Comparison of ENCODE assay signal across 8 mouse cellular contexts in the genomic region with DNA sequence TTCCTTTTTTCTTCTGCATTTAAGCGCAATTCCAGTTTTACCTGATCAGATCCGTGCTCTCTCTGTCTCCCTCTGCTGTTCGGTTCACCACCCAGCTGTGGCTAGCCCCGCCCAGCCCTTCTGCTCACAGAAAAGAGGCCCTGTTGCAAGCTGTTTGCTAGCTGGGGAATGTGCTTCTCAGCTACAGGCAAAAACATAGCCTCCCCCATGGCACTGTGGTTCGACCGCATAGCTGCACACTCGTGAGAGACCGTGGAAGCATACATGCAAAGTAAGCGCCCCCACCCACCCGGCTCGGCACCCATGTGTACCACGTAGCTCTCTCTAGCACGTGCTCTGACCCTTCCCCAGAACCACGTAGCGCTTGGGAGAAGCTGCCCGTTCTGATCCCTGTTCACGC. TPM values are rescaled to one million over a fixed set of nuclear protein-coding genes. Genes with fewer than 3 reads are reported as not detected.
DNase-seq lines count a peak whose midpoint lies in the region; ATAC-seq and TF ChIP-seq lines count a peak whose summit lies in the region.

No protein-coding gene starts in this region.

- H3K4me2 ChIP-seq in forebrain, embryonic 11.5 days (ENCODE audit: low read depth, low read length, severe bottlenecking): no peak overlapping the region

- H3K9me3 ChIP-seq in forebrain, embryonic 11.5 days (ENCODE audit: control insufficient read depth, low read length): no peaks in the 10 kb centered on the region
- H3K9me3 ChIP-seq in hindbrain, embryonic 10.5 days: no peaks in the 10 kb centered on the region

- ATAC-seq in cerebellum, adult (ENCODE audit: insufficient number of reproducible peaks, low FRiP score, low TSS enrichment): 0 out of 2 replicates have a peak, but pooled peaks have one; percentile 58
- ATAC-seq in forebrain, embryonic 11.5 days (replicated peaks; ENCODE audit: low FRiP score): peak; percentile 61; the same call in 1 of the 2 replicates
- peak; percentile 46; the same call in 1 of the 2 replicates for ATAC-seq in neutrophil, adult 5-6 weeks (ENCODE audit: extremely low read depth, insufficient number of reproducible peaks, low FRiP score, poor library complexity, severe bottlenecking)

- no peaks in the 10 kb centered on the region for H3K27me3 ChIP-seq in forebrain, embryonic 11.5 days (ENCODE audit: control insufficient read depth, insufficient read depth, low read length)
- H3K27me3 ChIP-seq in hindbrain, embryonic 10.5 days (ENCODE audit: insufficient read depth, poor library complexity, severe bottlenecking): peaks cover 3% of the 10 kb centered on the region; the same call in 1 of the 2 replicates

- 49% methylated on average over 17 of the region's 17 CpGs for WGBS in forebrain, embryonic 11.5 days
- WGBS in hindbrain, embryonic 10.5 days: 50% methylated on average over 17 of the region's 17 CpGs
- WGBS in lung, adult 2 months: 20% methylated on average over 17 of the region's 17 CpGs

- DNase-seq in Muller cell, postnatal 12 days (ENCODE audit: inconsistent ontology term): peak; percentile 52
- peak; percentile 81 for DNase-seq in forebrain, embryonic 11.5 days (ENCODE audit: low spot score)
- DNase-seq in hindbrain, embryonic 10.5 days (ENCODE audit: low spot score): peak; percentile 61
- peak; percentile 30 to 56 for DNase-seq in layer of hippocampus, adult 8-10 months (ENCODE audit: low spot score in 2 of 2)
- DNase-seq in lung, adult 2 months: peak; percentile 55
- DNase-seq in thymus, postnatal 25 days: peak; percentile 69

- no peak overlapping the region for H3K27ac ChIP-seq in forebrain, embryonic 11.5 days (ENCODE audit: low read depth, low read length)
- peak overlapping the region; percentile 82 for H3K27ac ChIP-seq in hindbrain, embryonic 10.5 days

- H3K4me3 ChIP-seq in forebrain, embryonic 11.5 days (ENCODE audit: low read depth, low read length): no peak overlapping the region
- H3K4me3 ChIP-seq in hindbrain, embryonic 10.5 days: no peak overlapping the region
- H3K4me3 ChIP-seq in lung, adult 2 months (replicated peaks; ENCODE audit: extremely low read depth, low read depth, low read length): peak overlapping the region; percentile 53

- peaks cover 11% of the 10 kb centered on the region for H3K4me1 ChIP-seq in forebrain, embryonic 11.5 days (replicated peaks; ENCODE audit: control insufficient read depth, insufficient read depth, low read length)
- H3K4me1 ChIP-seq in hindbrain, embryonic 10.5 days (replicated peaks): peaks cover 42% of the 10 kb centered on the region
- no peaks in the 10 kb centered on the region; the same call in 1 of the 2 replicates for H3K4me1 ChIP-seq in lung, adult 2 months (ENCODE audit: control insufficient read depth, insufficient read depth, low read length)

- peak; percentile 77 for TF ChIP-seq CTCF in lung, adult 2 months (IDR thresholded peaks at IDR 0.05; ENCODE audit: insufficient read depth, low read length)

- TF ChIP-seq POLR2A in lung, adult 2 months (IDR thresholded peaks at IDR 0.05; ENCODE audit: borderline replicate concordance, extremely low read depth, low read depth, low read length): no peak

- no peaks in the 10 kb centered on the region for H3K36me3 ChIP-seq in forebrain, embryonic 11.5 days (ENCODE audit: control insufficient read depth, insufficient read depth, low read length)
- H3K36me3 ChIP-seq in hindbrain, embryonic 10.5 days: no peaks in the 10 kb centered on the region

- H3K9ac ChIP-seq in forebrain, embryonic 11.5 days (ENCODE audit: low read length): no peak overlapping the region

RNA-seq across cellular contexts. Expression of a gene that starts 8.9 kb away (rescaled TPM):
- polyA plus RNA-seq in forebrain, embryonic 11.5 days (2014; fragmentation: Nextera tagmentation; extraction: Ambion mirVana): 29.4 and 32.0 TPM in 2 replicates
- 47.4 and 51.5 TPM in 2 replicates for polyA plus RNA-seq in hindbrain, embryonic 10.5 days (2016; fragmentation: Nextera tagmentation; extraction: Ambion mirVana)
- total RNA-seq in layer of hippocampus, adult 8-10 months (2022): 10 to 100 TPM; 49.5 to 59.8 (median 57.0) TPM
- polyA plus RNA-seq in lung, adult 2 months (2012; rRNA removed): 8.9 and 14.8 TPM in 2 replicates
- total RNA-seq in neutrophil, adult 5-6 weeks (2017): 3.4 and 4.4 TPM in 2 replicates

RNA-seq across cellular contexts. Expression of a gene that starts 20.5 kb away (rescaled TPM):
- polyA plus RNA-seq in forebrain, embryonic 11.5 days (2014; fragmentation: Nextera tagmentation; extraction: Ambion mirVana): 0.61 and 1.4 TPM in 2 replicates
- polyA plus RNA-seq in hindbrain, embryonic 10.5 days (2016; fragmentation: Nextera tagmentation; extraction: Ambion mirVana): 0.43 and 0.87 TPM in 2 replicates
- 1 to 10 TPM; 1.6 to 5.2 (median 3.8) TPM for total RNA-seq in layer of hippocampus, adult 8-10 months (2022)
- polyA plus RNA-seq in lung, adult 2 months (2012; rRNA removed): 51.1 and 56.8 TPM in 2 replicates
- 32.6 and 33.8 TPM in 2 replicates for total RNA-seq in neutrophil, adult 5-6 weeks (2017)

RNA-seq across cellular contexts. Expression of a gene that starts 38.4 kb away (rescaled TPM):
- polyA plus RNA-seq in forebrain, embryonic 11.5 days (2014; fragmentation: Nextera tagmentation; extraction: Ambion mirVana): 0.21 TPM in 1 of 2 replicates, not detected in the other
- 0.31 and 0.68 TPM in 2 replicates for polyA plus RNA-seq in hindbrain, embryonic 10.5 days (2016; fragmentation: Nextera tagmentation; extraction: Ambion mirVana)
- under 1 TPM; 0.25 to 0.73 (median 0.41) TPM for total RNA-seq in layer of hippocampus, adult 8-10 months (2022)
- 0.09 and 0.12 TPM in 2 replicates for polyA plus RNA-seq in lung, adult 2 months (2012; rRNA removed)
- total RNA-seq in neutrophil, adult 5-6 weeks (2017): not detected in 2 replicates

RNA-seq across cellular contexts. Expression of a gene that starts 52.9 kb away (rescaled TPM):
- 313 and 318 TPM in 2 replicates for polyA plus RNA-seq in forebrain, embryonic 11.5 days (2014; fragmentation: Nextera tagmentation; extraction: Ambion mirVana)
- 534 and 601 TPM in 2 replicates for polyA plus RNA-seq in hindbrain, embryonic 10.5 days (2016; fragmentation: Nextera tagmentation; extraction: Ambion mirVana)
- total RNA-seq in layer of hippocampus, adult 8-10 months (2022): 10 to 100 TPM; 15.1 to 33.7 (median 22.6) TPM
- 0.09 TPM in 1 of 2 replicates, not detected in the other for polyA plus RNA-seq in lung, adult 2 months (2012; rRNA removed)
- total RNA-seq in neutrophil, adult 5-6 weeks (2017): 0.35 and 1.8 TPM in 2 replicates

RNA-seq across cellular contexts. Expression of a gene that starts 56.1 kb away (rescaled TPM):
- polyA plus RNA-seq in forebrain, embryonic 11.5 days (2014; fragmentation: Nextera tagmentation; extraction: Ambion mirVana): 43.1 and 49.1 TPM in 2 replicates
- 39.9 and 46.5 TPM in 2 replicates for polyA plus RNA-seq in hindbrain, embryonic 10.5 days (2016; fragmentation: Nextera tagmentation; extraction: Ambion mirVana)
- total RNA-seq in layer of hippocampus, adult 8-10 months (2022): 10 to 100 TPM; 34.4 to 46.8 (median 42.3) TPM
- polyA plus RNA-seq in lung, adult 2 months (2012; rRNA removed): 35.0 and 49.1 TPM in 2 replicates
- 41.4 and 44.8 TPM in 2 replicates for total RNA-seq in neutrophil, adult 5-6 weeks (2017)

Comparison
In these comparisons a context has a peak if more than half of its experiments do, and no peak if none do; other contexts are left out.
1. RNA of a gene that starts 20.5 kb away (polyA plus RNA-seq): 51.1 to 56.8 TPM in lung, adult 2 months; 0.61 to 1.4 TPM in forebrain, embryonic 11.5 days and 0.43 to 0.87 TPM in hindbrain, embryonic 10.5 days; every median in the first group is over 10 times any median in the second.
2. Peak in every context shown above with its lines, with median percentiles within 50 percentile points of each other: DNase-seq and ATAC-seq.